Mouse (Mus musculus): ENCODE measurements at regions not wholly inside any gene's neighbourhood (a gene's known extent, or its start where the extent isn't known, plus 50 kb on each side); places are given as distances from the start of the nearest gene placed in this dataset.

DNA sequence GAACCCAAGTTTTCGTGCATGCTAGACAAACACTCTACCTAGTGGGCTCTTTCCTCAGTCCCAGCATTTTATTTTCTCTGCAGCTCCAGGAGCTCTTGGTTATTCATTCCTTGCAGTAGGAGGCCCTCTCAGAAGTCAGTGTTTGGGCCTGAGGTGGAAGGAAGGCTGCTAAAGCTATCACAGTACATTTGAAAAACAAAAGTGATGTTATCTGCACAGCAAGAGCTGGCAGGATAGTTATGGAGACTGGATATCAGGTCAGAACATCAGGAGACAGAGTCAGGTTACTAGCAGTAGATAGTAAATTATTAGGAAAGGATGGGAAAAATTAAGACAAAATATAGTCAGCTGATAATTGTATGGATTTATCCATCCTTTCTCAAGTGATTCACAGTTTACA lies 152.2 kb downstream of the Mtx2 start:
- DNase-seq (ENCODE audit: low spot score) = no peak

DNA sequence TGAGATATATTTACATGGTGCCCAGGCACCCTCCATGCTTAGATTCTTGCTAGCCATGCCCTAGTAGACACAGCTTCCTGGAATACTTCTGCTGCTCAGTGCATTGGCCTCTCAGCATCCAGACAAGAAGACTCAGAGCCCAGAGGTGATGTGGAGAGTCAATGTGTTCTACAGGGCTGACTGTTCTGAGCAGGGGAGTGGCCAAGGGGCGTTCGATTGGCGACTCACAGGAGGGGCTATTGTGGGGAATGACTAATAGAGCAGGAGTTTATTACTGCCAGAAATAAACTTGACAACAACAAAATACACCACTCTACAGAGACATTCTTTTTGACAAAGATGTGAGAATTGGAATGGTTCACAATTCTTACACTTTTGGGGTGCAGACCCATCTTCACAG lies 156.3 kb downstream of the Mtx2 start:
- DNase-seq (ENCODE audit: low spot score) = no peak

DNA sequence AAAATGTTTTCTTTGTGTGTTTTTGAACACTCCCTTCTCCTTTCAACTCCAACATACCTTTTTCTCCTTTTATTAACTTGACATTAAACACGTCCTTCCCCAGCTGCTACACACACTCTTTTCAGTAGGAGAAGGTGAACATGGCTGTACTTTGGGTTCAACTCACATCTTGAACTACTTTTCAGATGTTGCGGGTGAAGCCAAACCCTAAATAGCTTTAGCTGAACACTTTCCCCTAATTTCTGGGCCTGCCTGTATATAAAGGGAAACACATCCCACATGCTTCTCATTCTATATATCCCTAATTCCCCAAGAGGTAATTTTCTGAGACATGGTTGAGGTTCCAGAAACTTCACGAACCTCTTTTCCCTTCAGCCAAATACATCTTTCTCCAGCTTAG lies 168.2 kb downstream of the Mtx2 start:
- DNase-seq (ENCODE audit: low spot score) = no peak

DNA sequence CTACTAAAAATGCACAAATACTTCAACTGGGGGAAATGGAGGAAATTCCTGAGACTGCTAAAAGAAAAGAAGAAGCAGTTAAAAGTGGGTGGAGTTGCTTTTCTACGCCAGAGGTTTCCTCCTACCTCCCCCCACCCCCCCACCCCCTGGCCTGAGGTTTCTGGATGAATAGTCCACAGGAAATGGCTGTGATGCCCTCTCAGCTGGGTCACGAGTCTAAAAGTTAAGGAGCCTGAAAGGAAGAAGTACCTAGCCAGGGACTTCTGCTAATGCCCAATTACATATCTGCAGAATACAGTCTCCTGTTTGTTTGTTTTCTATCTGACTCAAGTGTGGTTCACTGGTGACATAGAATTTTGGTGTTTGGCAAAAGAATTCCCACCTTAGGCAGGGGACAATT lies 169.4 kb downstream of the Mtx2 start:
- DNase-seq (ENCODE audit: low spot score) = no peak

DNA sequence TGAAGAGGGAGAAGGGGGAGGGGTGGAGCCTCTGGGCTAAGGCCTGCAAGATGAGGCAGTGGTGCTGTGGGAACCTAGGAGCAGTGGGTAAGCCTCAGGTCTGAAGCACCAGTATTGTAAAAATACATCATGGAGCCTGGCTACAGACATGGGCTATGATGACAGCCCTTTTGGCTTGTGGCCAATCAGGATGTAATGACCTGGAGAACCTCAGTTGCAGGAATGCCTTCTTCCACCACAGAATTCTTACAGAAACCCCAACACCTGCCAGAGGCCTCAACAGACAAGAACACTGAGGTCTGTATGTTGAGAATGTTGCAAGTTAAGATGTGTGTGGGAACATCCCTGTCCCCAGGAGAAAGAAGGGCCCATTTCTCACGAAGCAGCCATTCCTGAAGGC lies 172.1 kb downstream of the Mtx2 start:
- DNase-seq (ENCODE audit: low spot score) = no peak

DNA sequence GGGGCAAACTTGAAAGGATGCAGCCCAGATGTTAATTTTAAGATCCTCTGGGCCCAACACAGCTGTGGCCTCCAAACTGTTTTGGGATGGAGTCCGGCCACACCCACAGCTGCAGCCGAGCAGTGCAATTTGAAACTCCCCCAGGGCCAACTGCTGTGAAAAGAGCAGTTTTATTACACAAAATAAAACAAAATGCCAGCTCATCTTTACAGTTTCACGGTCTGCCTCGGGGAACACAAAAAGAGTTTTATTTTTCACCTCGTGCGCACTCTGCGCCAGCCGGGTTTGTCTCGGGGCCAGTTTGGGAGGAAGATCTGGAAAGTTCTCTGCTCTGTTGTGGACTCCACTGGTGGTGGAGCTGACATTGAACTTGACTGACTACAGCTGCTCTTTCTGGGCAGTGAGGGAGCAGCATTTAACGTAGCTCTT lies 174.8 kb downstream of the Mtx2 start:
- DNase-seq (ENCODE audit: low spot score) = peak; percentile 62

- DNase-seq (ENCODE audit: low spot score) = peak; percentile 22
Observed at GRCm38 (mm10) chr2:75002562-75002961, 177.0 kb downstream of the Mtx2 start.

GRCm38 (mm10) chr2:75008116-75008515 lies 182.5 kb downstream of the Mtx2 start:
- no peak for DNase-seq (ENCODE audit: low spot score)

DNA sequence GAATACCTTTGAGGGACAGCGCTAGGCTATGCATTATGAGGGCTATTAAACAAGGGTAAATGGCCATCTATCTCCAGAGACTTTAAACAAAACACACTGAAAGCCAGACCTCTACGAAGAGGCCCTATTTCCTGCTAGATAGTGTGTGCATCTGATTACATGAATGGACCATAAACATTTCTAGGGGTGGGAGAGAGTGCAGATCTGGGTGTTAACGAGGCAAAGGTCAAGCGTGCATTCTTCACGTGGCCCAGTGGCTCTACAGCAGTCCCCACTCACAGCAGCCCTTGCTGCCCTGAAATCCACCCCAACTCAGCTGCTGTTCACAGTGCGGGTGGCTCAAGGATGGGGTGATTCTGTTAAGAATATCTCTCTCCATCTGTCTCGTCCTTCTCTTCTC lies 185.0 kb downstream of the Mtx2 start:
- DNase-seq (ENCODE audit: low spot score) = no peak

GRCm38 (mm10) chr2:75012046-75012445 lies 186.4 kb downstream of the Mtx2 start:
- DNase-seq (ENCODE audit: low spot score) = no peak

DNA sequence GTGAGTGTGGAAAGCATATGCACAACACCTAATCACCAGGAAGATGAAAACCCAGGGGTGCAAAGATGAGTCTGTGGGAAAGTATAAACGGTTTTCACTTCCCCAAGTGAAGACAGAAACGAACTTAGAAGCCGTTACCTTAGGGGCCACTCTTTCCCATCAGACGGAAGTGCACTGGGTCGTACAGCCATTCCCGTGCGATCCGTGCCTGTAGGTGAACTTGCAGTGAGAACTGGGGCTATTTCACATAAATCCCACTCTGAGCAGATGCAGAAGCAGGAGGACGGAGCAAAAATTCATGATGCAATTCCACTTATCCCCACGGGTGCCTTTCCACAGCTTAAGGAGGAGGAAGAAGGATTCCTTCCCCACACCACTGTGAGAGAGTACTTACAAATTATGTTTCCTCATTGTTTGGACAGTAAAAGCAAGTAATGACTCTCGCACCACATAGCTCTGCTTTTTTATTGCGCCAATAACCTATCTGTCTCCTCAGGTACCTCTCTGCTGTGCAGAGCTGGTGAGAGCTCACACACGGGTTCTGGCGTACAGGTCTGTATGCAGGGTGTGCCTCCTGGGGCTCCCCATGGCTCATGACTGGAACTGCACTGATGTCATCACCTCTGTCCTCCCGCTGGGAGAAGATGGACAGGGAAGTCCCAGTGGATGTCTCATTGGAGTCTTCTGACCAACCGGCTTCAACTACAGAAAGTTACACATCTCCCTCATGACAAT lies 189.6 kb downstream of the Mtx2 start:
- DNase-seq (ENCODE audit: low spot score) = no peak

- peak; percentile 13 for DNase-seq (ENCODE audit: low spot score)
Observed at GRCm38 (mm10) chr2:75019459-75019858, 193.9 kb downstream of the Mtx2 start.

- peak; percentile 5 for DNase-seq (ENCODE audit: low spot score)
Observed at GRCm38 (mm10) chr2:75021639-75022038, 196.0 kb downstream of the Mtx2 start.

DNA sequence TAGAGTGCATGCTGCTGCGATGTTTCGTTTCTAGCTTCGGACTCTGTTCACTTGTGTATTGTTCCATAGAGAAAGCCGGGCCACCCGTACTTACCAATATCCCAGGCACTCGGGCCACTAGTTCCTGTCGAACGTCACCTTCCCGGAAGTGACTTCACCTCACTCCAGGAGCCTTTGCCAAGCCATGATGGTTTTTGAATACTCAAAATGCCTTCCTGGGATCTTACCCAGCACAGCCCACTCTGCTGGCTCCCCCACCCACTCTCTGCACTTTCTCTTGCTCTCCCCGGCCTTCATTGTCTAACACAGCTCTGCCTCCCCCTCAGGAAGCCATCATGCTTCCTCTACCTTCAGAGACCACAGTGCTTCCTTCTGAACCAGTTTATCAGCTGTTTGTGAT lies 202.5 kb downstream of the Mtx2 start:
- no peak for DNase-seq (ENCODE audit: low spot score)

- DNase-seq (ENCODE audit: low spot score) = no peak
Observed at GRCm38 (mm10) chr2:75029089-75029693, 203.6 kb downstream of the Mtx2 start.

DNA sequence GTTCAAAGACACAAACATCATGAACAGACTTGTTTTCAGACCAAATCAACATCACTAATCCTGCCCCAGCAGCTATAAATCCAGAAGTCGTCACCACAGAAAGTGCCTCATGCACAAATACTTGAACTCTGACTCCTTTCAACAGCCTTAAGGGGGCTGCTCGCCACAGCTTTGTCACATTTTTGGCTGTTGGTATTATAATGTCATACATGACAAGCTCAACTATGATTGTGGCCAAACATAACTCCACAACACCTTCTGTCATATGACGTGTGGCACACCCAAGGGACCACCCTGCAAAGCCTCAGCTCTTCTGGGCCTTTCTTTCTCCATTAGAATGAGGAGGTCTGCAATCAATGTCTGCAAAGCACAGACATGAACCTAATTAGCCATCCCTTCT lies 209.1 kb downstream of the Mtx2 start:
- no peak for DNase-seq (ENCODE audit: low spot score)

DNA sequence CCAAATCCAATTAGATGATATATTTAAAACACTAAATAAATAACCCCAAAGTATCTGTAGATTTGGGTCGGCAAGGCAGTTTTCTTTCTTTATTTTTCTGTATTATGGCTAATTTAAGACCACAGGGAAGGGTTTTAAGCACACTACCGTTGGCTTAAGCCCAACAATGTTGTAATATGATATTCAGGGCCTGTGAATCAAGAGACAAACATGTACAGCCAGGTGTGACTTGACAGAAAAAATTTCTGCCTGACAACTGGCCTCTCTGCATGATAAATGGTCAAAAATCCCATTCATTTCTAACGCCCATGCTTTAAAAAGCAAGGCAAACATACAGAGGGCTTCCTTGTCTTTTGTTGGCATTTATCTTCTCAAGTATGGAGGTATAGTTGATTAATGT lies 213.5 kb downstream of the Mtx2 start:
- no peak for DNase-seq (ENCODE audit: low spot score)

DNA sequence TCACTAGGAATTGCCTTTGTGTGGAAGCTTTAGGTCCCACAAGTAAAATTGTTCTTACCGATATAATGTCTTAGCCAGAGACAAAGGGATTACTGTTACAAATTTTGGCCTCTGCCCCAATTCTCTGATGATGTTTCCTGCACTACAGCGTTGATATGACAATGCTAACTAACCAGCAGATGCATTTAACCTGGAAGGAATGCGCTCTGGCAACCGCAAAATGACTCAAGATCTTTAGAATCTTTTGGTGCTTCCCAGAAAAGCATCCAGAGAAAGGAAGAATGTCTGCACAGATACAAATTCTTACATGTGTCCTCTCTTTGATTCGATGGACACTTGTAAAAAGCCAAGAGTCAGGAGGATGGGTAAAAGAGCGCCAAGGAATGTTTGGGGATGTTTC lies 221.3 kb downstream of the Mtx2 start:
- no peak for DNase-seq (ENCODE audit: low spot score)

DNA sequence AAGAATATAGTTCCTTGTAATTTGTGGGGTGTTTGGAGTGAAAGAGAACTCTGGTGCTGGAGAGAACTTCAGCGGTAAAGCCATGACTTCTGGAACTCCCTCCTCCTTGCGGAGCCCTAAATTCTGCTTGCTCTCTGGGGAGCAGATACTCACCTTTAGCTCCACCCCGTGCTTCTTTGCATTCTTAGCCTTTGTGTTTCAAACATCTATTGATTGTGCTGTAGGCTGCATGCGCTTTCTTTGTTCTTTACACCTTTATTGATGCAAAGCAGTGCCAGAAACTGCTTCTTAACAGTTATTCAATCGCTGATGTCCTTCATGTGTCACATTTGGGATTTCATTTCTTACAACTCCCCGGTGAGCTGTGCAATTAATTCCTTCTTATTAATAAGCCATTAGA lies 222.5 kb downstream of the Mtx2 start:
- DNase-seq (ENCODE audit: low spot score) = no peak

DNA sequence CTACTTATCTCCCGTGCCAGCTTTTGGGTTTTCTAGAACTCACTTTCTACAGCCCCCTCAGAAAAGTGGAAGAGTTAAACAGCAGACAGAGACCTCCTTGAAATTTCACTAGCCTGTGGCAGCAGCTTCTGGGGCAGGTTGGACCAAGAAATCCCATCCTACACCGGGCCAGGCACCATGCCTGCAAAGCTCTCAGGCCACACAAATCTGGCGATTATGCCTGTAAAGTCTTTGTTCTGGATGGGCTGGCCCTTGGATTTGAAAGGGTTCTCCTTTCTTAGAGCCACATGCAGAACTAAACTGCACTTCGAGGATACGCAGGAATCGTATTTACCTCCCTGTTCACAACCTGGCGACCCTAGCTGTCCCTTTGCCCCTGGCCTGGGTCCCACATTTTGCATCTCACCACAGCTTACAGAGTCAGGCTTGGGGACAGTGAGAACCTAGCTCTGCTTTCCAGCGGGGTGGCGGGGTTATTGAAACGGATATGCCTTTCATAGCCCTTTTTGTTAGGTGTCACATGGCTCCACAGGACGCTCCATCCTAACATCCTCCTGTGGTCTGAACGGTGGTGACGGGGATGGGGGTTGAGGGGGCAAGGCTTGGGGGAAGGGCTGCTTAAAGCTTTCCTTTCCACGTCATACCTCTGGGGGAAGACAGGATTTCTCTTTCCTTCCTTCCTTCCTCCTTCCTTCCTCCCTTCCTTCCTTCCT lies 229.0 kb downstream of the Mtx2 start:
- DNase-seq (ENCODE audit: low spot score) = peak; percentile 6

GRCm38 (mm10) chr2:75055187-75055543 lies 229.6 kb downstream of the Mtx2 start:
- peak; percentile 47 for DNase-seq (ENCODE audit: low spot score)

GRCm38 (mm10) chr2:75061009-75061408 lies 235.4 kb downstream of the Mtx2 start:
- DNase-seq (ENCODE audit: low spot score) = no peak

Data from gastrocnemius, adult 18-20 months (tissue).